Mouse (Mus musculus): ENCODE measurements at regions not wholly inside any gene's neighbourhood (a gene's known extent, or its start where the extent isn't known, plus 50 kb on each side); places are given as distances from the start of the nearest gene placed in this dataset.

DNA sequence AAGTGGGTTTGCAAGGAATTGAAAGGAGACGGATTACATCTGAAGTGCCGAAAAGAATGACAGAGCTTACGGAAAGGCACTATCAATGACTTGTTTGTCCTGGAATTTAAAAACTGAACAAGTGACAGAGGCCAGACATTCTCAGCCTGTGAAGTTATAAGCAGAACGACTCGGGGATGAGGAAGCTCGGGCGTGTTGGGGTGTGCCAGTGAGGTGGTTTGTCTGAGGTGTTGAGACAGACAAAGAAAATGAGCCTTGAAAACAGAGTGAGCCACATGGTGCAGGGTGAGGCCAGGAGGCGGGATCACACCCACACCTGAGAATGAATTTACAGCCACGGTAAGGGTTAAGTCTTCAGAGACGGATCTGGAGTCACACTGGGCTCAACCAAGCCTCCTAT is 194.7 kb upstream of the Pabpc6 start:
- DNase-seq (ENCODE audit: extremely low read depth, insufficient read length, low spot score), result no peak

DNA sequence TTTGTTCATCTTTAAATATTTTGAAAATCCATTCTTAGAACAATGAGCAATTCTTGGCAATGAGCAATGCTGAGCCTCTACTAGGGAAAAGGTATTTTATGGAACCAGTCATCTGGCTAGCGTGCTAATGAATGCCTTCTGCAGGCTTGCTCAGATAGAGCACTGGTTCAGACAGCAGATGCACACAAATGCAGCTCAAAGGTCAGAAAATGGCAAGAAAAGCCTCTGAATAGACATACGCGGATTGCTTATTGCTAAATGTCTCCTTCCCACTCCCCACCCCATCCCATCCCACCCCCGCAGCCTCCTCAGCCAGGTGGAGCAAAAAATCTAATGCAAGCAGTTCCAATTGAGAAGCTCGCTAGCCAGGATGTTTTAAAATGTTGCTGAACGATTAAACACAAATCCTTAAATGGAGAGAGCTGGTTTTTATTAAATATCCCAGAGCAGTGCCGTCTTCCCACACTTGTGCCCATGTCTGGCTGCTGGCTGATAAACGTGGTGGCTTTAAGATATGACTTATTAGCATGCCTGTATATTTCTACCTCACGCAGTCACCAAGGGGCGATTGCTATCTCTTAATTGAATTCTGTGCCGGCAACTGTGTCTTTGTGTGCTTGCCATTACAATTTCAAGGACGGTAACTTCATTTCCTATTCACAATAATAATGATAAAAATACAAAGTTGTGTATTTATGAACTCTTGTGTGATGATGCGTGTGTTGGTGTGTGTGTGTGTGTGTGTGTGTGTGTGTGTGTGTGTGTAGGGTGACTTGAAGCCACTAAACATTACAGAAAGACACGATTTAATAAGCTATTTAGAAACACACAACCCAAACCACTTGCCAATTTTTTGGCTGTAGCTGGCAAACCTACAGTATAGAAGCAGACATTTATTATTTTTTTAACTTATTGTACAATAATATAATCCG is 192.7 kb upstream of the Pabpc6 start:
- DNase-seq (ENCODE audit: extremely low read depth, insufficient read length, low spot score), result no peak

DNA sequence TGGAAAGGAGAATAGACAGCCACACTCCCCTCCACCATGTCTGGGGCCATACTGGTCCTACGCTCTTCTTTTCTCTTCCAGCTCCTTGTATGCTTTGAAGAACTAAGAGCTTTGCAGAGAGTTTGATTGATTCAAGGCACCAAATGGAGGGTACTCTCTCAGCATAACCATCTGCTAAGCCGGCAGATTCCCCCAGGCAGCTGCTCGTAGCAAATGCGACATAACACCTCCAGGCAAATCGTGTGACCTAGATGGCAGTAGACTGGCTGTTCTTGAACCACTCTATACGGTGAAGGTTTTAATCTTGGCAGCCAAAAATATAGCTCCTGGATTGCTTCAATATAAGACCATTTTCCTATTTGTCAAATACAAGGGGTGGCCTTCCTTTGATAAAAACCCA is 191.8 kb upstream of the Pabpc6 start:
- DNase-seq (ENCODE audit: extremely low read depth, insufficient read length, low spot score), result no peak

DNA sequence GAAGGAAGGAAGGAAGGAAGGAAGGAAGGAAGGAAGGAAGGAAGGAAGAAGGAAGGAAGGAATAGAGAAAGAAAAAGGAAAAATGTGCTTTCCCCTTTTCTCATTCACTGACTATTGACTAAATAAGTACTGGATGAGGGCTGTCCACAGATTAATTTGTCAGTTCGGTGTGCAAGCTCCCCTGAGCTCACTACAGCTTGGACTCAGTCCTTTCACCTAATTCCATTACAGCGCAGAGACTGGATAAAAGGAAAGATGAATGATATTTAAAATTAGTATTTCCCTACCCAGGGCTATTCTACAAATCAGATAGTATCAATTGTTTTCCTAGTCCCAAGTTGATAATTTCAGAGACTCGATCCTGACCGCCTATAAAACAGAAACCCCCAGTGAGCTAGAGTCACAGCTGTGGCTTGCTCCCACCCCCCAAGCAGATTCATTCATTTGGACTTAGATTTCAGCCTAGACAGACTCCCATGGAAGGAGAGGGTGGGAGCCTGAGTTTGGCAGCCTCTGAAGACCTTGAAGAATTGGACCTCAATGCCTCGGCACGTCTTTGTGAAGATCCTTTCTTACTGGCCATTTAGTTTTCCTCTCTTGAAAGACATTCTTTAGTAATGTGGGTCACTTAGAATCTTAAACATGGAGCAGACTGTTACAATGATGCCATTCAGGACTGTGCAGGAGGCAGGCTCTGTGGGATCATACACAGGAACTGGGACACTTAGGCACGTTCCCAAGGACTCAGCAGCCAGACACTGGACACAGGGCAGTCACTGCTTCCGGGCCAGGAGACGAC is 179.2 kb upstream of the Pabpc6 start:
- DNase-seq (ENCODE audit: extremely low read depth, insufficient read length, low spot score), result no peak

DNA sequence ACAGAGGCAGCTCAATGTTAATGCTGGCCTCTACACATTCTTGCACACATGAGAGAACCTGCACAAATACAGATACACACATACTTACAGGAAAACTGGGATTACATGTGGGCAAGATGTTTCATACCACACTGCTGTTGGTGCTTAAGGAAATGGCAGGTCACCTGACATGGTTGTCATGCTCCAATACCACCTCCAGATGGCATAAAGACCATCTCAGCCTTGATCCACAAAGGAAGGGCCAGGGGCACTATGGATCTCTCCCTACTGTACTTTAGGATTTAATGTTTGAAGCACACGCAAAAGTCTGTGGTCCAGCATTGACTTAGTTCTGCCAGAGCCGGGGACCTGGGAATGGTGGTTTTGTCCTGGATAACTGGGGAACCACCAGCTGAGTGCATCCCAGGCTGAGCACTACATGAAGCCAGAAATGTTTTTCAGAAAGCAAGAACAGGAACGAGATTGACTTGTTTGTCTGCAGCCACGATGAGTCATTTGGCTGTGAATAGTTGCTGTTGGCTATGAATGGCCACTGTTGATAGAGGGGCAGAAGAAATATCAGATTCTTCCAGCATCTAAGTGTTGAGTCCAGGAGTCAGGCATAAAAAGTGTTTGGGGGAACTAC is 176.0 kb upstream of the Pabpc6 start:
- DNase-seq (ENCODE audit: extremely low read depth, insufficient read length, low spot score), result no peak

DNA sequence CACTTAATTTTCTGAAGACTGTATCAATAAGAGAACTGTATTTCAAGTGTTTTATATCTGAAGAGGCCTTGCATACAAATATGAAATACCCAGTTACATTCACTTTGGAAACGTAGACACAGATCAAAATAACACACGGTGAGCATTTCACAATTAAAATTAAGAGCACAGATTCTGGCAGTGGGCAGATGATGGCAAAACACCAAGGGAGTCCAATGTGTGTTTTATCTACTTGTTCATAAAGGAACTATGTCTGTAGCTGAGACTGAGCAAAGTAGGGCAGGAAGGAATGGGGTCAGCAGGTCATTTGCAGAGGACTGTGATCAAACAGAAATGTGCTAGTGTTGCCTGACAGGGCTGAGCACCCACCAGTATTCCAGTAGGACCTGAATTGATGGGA is 171.6 kb upstream of the Pabpc6 start:
- no peak for DNase-seq (ENCODE audit: extremely low read depth, insufficient read length, low spot score)

DNA sequence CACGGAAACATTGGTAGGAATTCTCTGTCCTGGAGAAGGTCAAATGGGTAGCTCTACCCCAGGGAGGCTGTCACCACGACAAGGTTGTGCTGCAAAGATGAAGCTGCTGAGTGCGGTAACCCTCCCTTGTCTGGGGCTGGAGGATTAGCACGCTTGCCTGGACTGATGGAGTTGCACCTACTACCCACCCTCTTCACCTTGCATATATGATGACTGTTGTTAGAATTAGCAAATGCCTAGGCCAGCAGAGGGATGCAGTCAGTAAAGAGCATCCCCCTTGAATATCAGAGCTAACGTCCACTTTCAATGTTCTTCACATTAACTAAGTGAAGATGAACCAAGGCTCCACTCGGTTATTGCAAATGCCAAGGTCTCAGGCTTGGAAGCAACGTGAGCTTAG is 169.7 kb upstream of the Pabpc6 start:
- DNase-seq (ENCODE audit: extremely low read depth, insufficient read length, low spot score), result no peak

DNA sequence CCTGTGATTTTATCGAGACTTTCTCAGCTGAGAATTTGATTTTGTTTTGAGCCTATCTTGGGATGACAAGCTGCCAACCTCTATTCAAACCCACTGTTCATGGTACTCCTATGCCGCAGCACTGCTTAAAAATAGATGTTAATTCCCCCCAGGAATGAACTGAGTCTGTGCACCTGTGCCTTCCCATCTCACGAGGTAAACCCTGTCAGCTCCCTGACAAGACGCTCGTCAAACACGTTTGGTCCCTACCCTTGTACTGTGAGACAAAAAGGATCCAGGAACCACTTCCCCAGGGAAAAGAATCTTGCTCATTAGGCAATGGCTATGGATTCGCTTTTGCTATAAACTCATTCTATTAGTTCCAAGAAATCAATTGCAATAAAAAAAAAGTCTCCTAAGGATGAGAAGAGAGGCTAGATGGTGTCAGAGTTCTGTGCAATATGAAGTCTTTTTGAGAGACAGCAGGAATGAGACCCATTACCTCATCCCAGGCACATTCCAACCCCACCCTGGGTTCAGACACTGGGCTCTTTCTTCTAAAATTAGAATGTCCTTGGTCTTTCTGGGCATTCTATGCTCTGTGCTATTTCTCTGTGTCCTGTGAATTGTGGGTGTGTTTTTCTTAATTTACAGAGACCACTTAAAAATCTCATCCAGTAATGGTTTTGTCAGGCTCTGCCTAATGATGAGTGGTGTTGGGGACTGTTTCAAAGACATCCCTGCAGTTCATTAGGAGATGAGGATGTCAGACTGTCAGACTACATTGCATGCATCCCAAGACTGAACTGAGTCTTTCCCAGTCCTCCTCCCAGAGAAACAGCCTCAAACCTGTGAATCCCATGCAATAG is 167.7 kb upstream of the Pabpc6 start:
- DNase-seq (ENCODE audit: extremely low read depth, insufficient read length, low spot score), result no peak

DNA sequence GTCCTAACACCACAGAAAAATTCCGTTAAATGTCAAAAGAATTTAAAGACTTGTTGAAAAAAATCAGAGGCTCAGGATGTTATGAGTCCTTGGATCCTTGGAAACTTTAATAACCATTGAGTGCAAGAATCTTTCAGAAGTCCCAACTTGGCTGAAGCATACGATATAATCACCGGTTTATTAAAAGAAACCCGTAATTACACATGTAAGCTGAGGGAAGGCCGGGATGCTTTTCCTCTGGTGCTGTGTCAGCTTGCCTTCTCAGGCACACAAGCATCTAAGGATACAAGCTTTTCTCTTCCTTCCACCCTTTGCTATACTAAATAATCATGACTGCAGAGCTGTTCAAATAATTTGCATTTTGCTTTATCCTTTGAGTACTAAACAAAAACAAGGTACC is 160.4 kb upstream of the Pabpc6 start:
- DNase-seq (ENCODE audit: extremely low read depth, insufficient read length, low spot score), result no peak

DNA sequence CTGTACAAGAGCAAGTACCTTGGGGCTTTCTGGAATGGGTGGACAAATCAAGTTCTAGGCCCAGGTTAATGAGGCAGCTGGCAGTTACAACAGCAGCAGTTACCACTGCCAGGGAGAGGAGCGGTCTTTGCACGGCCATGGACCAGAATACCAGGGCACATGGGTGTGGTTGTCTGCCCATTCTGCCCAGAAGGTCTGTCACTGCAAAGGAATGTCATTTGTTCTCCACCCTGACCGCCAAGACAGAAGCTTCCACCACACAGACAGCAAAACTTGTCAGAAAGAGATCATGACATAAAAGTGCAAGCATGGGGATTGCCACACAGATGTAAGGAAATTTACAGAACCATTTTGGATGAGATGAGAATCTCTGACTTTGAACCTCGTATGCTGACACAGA is 151.8 kb upstream of the Pabpc6 start:
- peak; percentile 65 for DNase-seq (ENCODE audit: extremely low read depth, insufficient read length, low spot score)

DNA sequence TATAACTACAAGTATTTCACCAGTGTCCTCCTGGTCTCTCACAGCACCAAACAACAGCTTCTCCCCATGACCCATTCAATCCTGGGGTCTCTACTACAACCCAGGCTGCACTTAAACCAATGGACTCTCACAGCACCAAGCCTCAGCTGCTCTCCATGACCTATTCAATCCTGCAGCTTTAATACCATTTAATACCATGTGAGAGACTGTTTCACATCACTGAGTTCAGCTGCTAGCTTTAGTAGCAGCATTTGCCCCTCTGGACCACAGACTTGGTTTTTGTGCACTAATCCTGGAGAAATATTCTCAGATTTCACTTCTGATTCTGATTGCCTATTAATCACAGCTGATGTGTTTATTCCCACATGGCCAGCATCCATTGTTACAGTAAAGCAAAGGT is 147.5 kb upstream of the Pabpc6 start:
- no peak for DNase-seq (ENCODE audit: extremely low read depth, insufficient read length, low spot score)

DNA sequence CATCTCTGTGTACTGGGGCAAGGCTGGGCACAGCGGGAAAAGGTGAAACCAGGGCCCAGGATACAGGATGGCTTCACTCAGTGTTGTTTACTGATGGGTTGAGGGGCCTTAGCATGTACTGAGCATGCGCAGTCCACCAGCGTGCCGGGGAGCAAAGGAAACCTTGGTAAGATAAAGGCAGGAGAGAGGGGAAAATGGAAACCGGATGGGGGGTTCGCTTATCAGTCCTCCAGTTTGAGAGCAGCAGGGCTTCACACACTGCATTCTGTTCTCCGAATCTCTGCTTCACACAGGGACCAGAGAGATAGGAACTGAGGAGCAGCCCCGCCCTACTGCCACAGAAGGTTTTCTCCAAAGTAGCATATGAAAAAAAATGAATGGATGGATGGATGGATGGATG is 127.6 kb upstream of the Pabpc6 start:
- no peak for DNase-seq (ENCODE audit: extremely low read depth, insufficient read length, low spot score)

DNA sequence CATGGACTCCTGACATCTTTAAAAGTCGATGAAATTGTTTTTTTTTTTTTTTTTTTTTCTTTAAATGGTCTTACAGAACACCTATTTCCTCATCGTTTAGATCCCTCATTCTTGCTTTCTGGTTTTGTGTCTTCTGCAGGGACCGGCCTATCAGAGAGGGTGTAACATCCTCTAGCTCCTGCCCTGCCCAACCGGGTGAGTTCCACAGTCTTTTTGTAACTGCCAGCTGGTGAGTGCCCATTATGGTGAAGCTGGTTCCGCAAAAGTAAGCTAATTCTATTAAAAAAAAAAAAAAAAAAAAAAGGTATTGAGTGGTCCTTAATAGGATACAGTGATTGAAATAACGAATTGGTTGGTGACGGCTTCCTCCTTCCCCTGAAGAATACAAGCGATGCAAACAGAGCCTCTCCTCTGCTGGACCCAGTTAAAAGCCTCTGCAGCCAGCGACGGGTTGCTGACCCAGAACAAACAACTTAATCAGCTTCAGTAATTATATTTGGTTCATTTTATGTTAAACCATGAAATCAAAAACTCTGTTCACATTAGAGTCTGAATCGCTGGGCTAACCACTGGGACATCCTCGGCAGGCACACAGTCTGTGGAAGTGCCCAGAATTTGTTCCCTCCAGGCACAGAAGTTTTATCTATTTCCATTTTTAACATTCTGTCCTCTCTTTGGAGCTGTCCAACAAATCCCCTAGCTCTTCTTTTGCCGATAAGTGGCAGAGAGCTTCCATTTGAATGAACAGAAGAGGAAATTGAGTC is 126.9 kb upstream of the Pabpc6 start:
- DNase-seq (ENCODE audit: extremely low read depth, insufficient read length, low spot score), result no peak

DNA sequence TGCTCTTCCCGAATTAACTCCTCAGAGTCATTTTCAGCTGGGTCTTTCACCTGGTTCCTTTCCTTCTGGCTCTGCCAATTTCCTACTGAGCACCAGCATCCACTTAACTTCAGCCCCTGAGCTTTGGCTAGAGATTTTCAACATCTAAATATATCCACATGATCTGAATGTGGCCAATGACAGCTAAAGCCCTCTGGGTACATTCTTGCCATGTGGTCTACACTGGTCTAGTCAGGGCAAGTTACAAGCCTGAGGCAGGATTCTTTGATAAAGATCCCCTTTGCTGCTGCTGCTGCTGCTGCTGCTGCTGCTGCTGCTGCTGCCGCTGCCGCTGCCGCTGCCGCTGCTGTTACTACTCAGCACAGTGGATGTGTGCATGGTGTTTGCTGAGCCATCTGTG is 109.3 kb upstream of the Pabpc6 start:
- DNase-seq (ENCODE audit: extremely low read depth, insufficient read length, low spot score), result no peak

DNA sequence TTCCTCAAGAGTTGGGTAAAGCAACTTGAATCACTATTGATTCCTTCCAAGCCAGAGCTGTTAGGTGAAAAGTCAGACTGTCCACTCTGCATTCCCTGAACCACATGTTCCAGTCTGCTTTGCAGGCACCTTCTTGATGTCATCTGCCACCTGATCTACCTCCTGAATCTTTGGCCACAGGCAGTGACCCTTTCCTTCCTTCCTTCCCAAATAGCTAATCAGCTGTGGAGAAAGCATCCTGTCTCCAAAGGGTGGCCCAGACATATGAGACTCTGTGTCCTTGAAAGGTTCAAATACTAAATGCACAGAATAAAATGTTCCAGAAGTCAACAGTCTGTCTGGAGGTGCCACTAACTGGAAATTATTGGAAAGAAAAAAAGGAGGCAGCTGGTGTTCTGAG is 107.6 kb upstream of the Pabpc6 start:
- DNase-seq (ENCODE audit: extremely low read depth, insufficient read length, low spot score), result no peak

DNA sequence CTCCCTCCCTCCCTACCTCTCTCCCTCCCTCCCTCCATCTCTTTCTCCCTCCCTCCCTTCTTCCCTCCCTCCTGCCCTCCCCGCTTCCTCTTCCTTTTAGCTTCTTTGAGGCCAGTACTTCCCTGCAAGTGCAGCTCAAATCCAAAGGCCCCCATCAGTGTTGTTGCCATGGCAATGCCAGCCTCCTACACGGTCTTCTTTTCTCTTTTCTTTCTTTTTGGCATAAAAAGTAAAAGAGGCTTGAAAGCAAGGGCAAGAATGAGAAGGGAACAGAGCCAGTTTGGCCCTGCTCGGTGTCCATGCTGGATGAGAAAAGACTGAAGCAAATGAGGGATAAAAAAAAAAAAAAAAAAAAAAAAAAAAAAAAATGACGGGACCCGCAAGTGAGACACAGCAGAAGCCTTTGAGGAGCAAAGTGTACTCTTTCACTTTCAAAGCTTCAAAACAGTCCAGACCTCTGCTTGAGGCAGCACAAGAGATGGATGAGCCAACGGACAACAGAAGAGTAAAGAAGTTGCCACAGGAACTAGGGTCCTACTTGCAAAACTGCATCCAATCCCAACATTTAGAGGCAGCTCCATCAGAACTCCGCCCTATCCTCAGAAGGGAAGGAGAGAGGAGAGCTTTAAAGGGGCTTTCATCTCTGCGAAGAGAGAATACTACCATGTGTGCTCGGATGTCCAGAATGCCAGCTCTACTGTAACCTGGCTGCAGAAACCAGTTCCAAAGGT is 106.9 kb upstream of the Pabpc6 start:
- no peak for DNase-seq (ENCODE audit: extremely low read depth, insufficient read length, low spot score)

DNA sequence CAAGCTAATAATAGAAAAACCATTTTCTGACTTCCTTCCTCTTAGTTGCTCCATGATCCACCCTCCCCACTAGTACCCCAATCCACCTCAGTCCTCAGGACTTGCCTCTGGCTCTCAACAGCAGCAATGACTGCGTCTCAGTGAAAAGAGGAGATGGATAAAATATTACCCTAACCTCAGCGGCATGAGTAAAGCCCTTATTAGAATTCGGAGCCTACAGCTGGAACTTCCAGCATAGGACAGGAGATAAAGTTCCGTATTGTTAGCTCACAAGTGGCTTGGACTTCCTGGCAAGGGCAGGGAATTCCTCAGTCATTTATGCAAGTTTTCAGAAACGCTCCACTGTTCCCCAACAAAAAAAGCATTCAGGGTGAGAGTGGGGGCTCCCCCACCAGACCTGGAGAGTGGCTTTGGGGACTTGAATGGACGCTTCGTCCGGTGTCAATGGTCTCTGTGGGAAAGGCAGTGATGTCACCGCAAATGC is 106.2 kb upstream of the Pabpc6 start:
- DNase-seq (ENCODE audit: extremely low read depth, insufficient read length, low spot score), result no peak

DNA sequence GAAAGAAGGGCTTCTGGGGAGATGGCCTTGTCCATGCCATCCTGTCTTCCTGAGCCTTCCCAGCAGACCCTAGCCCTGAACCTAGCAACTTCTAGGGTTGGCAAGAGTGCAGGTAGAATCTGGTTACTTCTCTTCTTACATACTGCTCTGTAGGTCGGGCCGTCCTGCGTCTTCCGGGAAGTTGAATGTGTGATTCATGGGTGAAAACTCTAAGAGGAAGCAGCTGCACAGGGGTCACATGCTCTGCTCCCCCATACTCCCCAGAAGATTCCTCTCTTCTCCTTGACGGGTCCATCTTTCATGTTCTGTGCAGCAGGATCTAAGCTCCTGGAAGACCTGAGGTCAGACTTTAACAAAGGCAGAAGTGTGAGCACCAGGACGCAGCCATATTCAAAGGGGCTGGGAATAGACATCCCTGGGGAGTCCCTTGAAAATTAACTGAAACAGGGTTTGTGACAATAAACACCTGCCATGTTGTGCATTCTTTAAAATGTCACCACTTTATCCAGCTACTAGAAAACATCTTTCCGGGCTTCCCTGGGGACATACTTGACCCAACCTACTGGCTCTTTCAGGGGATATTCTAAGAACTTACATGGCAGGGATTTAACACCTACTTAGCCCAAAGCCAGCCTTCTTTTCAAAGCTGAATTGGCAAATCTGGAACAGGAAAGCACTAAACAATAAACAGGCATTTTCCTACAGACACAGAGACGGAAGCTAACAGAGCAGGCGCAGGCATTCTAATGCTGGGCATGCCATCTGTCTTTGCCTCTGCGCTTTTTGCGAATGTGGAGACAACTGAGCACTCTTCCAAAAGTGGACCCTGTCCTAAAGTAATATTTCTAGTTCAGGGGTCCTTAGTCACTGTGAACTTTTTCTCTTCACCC is 105.5 kb upstream of the Pabpc6 start:
- no peak for DNase-seq (ENCODE audit: extremely low read depth, insufficient read length, low spot score)

Data from 3134 (cell line).